Mouse (Mus musculus) hindbrain, postnatal 0 days (tissue): ENCODE data around the gene Nrp1. TPM values are rescaled to one million over a fixed set of nuclear protein-coding genes. Genes with fewer than 3 reads are reported as not detected.
A peak's percentile ranks its signal among the peaks of the same experiment; 100 is the strongest.

ENCODE experiments used
- ATAC-seq: fragments of 200-750 bp; cut with Nextera tagmentation; 2 replicates; pipeline ENCODE4 v1.8.0; 2017; ENCODE audit warnings: mild to moderate bottlenecking, moderate TSS enrichment, moderate library complexity
- DNase-seq: peaks from one replicate; pipeline ENCODE4 v3.0.0-alpha.2; 2015; ENCODE audit warnings: low spot score
- H3K27ac ChIP-seq: fragments of 300-500 bp; sonication (generic); 2 replicates; pipeline ENCODE4 v1.5.1; 2014; ENCODE audit warnings: mild to moderate bottlenecking
- H3K27me3 ChIP-seq: fragments of 300-500 bp; sonication (generic); 2 replicates; pipeline ENCODE4 v1.6.1; 2014; ENCODE audit warnings: low read length, mixed read lengths; ENCODE audit not compliant: insufficient read depth
- H3K36me3 ChIP-seq: fragments of 300-500 bp; sonication (generic); 2 replicates; pipeline ENCODE4 v1.6.1; 2014; ENCODE audit warnings: low read length, mixed read lengths; ENCODE audit not compliant: insufficient read depth
- H3K4me1 ChIP-seq: fragments of 300-500 bp; sonication (generic); 2 replicates; pipeline ENCODE4 v1.6.1; 2014; ENCODE audit warnings: antibody characterized with exemption, low read length, mixed read lengths; ENCODE audit not compliant: insufficient read depth
- H3K4me2 ChIP-seq: fragments of 300-500 bp; sonication (generic); 2 replicates; pipeline ENCODE4 v1.6.1; 2014; ENCODE audit warnings: low read depth, mild to moderate bottlenecking, low read length, moderate library complexity, mixed read lengths
- H3K4me3 ChIP-seq: fragments of 300-500 bp; sonication (generic); 2 replicates; pipeline ENCODE4 v1.5.1; 2014; ENCODE audit warnings: low read length
- H3K9ac ChIP-seq: fragments of 300-500 bp; sonication (generic); replicated peaks from 2 replicates; pipeline ENCODE4 v1.6.1; 2014; ENCODE audit warnings: mild to moderate bottlenecking, low read length, moderate library complexity, mixed read lengths
- H3K9me3 ChIP-seq: fragments of 300-500 bp; sonication (generic); 2 replicates; pipeline ENCODE4 v1.6.1; 2016; ENCODE audit warnings: low read length, mixed read lengths
- CTCF ChIP-seq: IDR thresholded peaks from 2 replicates; pipeline ENCODE4 v1.5.1; 2016; ENCODE audit warnings: antibody characterized with exemption, control low read depth, low read depth
- WGBS: fragments of 180-500 bp; shearing (Covaris S2); extraction: QIAGEN DNeasy Blood & Tissue Kit; methylation state at CpG from one replicate; pipeline ENCODE4 v1.1.7; 2014; 5-methylcytosine and 5-hydroxymethylcytosine counted together
- polyA plus RNA-seq: library from polyadenylated mRNA; unstranded; fragments of >200 nt; fragmentation: Nextera tagmentation; extraction: Ambion mirVana; gene quantifications from 2 replicates; pipeline ENCODE4 v1.2.1, GENCODE M21; 2015
- total RNA-seq: library from RNA; depleted of rRNA; stranded (reverse); fragments of >200 nt; gene quantifications from 2 replicates; pipeline ENCODE4 v1.2.3, GENCODE M21; 2014; rRNA removed

The Nrp1 gene
- total RNA-seq: 50.4 and 51.0 TPM in 2 replicates
- polyA plus RNA-seq: 43.6 and 44.3 TPM in 2 replicates

- WGBS: under 1% methylated on average over 21 of the region's 21 CpGs
- Histone ChIP-seq H3K9me3 (no peaks in the 10 kb centered on the region), H3K9ac (peak within 1 kb of the TSS; percentile 77), H3K27me3 (no peaks in the 10 kb centered on the region), H3K4me3 (peak within 1 kb of the TSS; percentile 82), H3K4me1 (peaks cover 2% of the 10 kb centered on the region; the same call in 1 of the 2 replicates), H3K27ac (peak within 1 kb of the TSS; percentile 85), H3K4me2 (peak within 1 kb of the TSS; percentile 100), H3K36me3 (no peaks in the 10 kb centered on the region)
- TF ChIP-seq CTCF: no peak
- DNase-seq (peak; percentile 38), ATAC-seq (peak; percentile 24)
These were observed at the start of gene Nrp1 for GRCm38 (mm10) chr8:128358406-128358755. Gene Nrp1 (plus strand): TSS chr8:128358604.

- ATAC-seq: no peak
- DNase-seq: no peak
- WGBS: 91% methylated on average over 2 of the region's 2 CpGs
- Histone ChIP-seq H3K27me3 (no peaks in the 10 kb centered on the region), H3K9ac (no peak overlapping the region), H3K27ac (no peak overlapping the region), H3K4me3 (no peak overlapping the region), H3K4me1 (no peaks in the 10 kb centered on the region), H3K9me3 (no peaks in the 10 kb centered on the region), H3K4me2 (no peak overlapping the region), H3K36me3 (no peaks in the 10 kb centered on the region)
- TF ChIP-seq CTCF: no peak
These were observed 37.6 kb upstream of the Nrp1 start for GRCm38 (mm10) chr8:128320797-128321196.

GRCm38 (mm10) chr8:128327281-128327680 is 31.1 kb upstream of the Nrp1 start:
- Histone ChIP-seq H3K4me1 (no peaks in the 10 kb centered on the region), H3K4me3 (no peak overlapping the region), H3K27me3 (no peaks in the 10 kb centered on the region), H3K4me2 (no peak overlapping the region), H3K36me3 (no peaks in the 10 kb centered on the region), H3K9ac (no peak overlapping the region), H3K9me3 (no peaks in the 10 kb centered on the region), H3K27ac (no peak overlapping the region)
- whole genome bisulfite sequencing: 94% methylated on average over 1 of the region's 1 CpGs
- DNase-seq (no peak), ATAC-seq (no peak)
- TF ChIP-seq CTCF: no peak

GRCm38 (mm10) chr8:128327922-128328321 is 30.5 kb upstream of the Nrp1 start:
- H3K9ac ChIP-seq: no peak overlapping the region
- ATAC-seq (no peak), DNase-seq (no peak)
- H3K4me1 ChIP-seq: no peaks in the 10 kb centered on the region
- no peak for TF ChIP-seq CTCF
- 40% methylated on average over 2 of the region's 2 CpGs for WGBS
- no peak overlapping the region for H3K27ac ChIP-seq
- H3K4me2 ChIP-seq: no peak overlapping the region
- no peaks in the 10 kb centered on the region for H3K9me3 ChIP-seq
- no peaks in the 10 kb centered on the region for H3K27me3 ChIP-seq
- H3K4me3 ChIP-seq: no peak overlapping the region
- H3K36me3 ChIP-seq: no peaks in the 10 kb centered on the region

- ATAC-seq (no peak), DNase-seq (no peak)
- Histone ChIP-seq H3K4me2 (no peak overlapping the region), H3K9me3 (no peaks in the 10 kb centered on the region), H3K36me3 (no peaks in the 10 kb centered on the region), H3K4me3 (no peak overlapping the region), H3K27ac (no peak overlapping the region), H3K9ac (no peak overlapping the region), H3K4me1 (no peaks in the 10 kb centered on the region), H3K27me3 (no peaks in the 10 kb centered on the region)
- WGBS: 92% methylated on average over 3 of the region's 3 CpGs
- TF ChIP-seq CTCF: no peak
These were observed 28.9 kb upstream of the Nrp1 start for GRCm38 (mm10) chr8:128329502-128329901.

- H3K4me2 ChIP-seq: no peak overlapping the region
- H3K9me3 ChIP-seq: no peaks in the 10 kb centered on the region
- H3K4me1 ChIP-seq: no peaks in the 10 kb centered on the region
- DNase-seq: no peak
- no peak overlapping the region for H3K27ac ChIP-seq
- ATAC-seq: no peak
- H3K4me3 ChIP-seq: no peak overlapping the region
- H3K36me3 ChIP-seq: no peaks in the 10 kb centered on the region
- no peak overlapping the region for H3K9ac ChIP-seq
- 79% methylated on average over 3 of the region's 3 CpGs for WGBS
- no peaks in the 10 kb centered on the region for H3K27me3 ChIP-seq
- TF ChIP-seq CTCF: no peak
These were observed 22.4 kb upstream of the Nrp1 start for GRCm38 (mm10) chr8:128335976-128336375.

GRCm38 (mm10) chr8:128338951-128339350 is 19.5 kb upstream of the Nrp1 start:
- Histone ChIP-seq H3K27me3 (no peaks in the 10 kb centered on the region), H3K4me1 (no peaks in the 10 kb centered on the region), H3K9ac (no peak overlapping the region), H3K36me3 (no peaks in the 10 kb centered on the region), H3K9me3 (no peaks in the 10 kb centered on the region), H3K4me2 (no peak overlapping the region), H3K4me3 (no peak overlapping the region), H3K27ac (no peak overlapping the region)
- DNase-seq: no peak
- no peak for ATAC-seq
- no peak for TF ChIP-seq CTCF
